Comparison of ENCODE assay signal across 15 mouse cellular contexts in genomic region chr14:20719767-20720166, GRCm38 (mm10).
"Had no signal": no experiment of that assay in that cellular context is flagged by ENCODE, and none has a peak within 500 bp of the region (broad histone marks: within the 10 kb centered on the region; RNA-seq: fewer than 3 reads in every experiment).

No protein-coding gene starts in this region.

- H3K9me3 ChIP-seq: neural tube, embryonic 13.5 days; neural tube, embryonic 15.5 days; stomach, embryonic 15.5 days had no signal

- H3K9ac ChIP-seq: neural tube, embryonic 13.5 days; neural tube, embryonic 15.5 days; stomach, embryonic 15.5 days had no signal

- DNase-seq: retina, postnatal 1 day; right cerebral cortex, adult 18-20 months; right cerebral cortex, postnatal 14 days; right cerebral cortex, postnatal 25 days; right cerebral cortex, postnatal 4 days; spleen, adult 18-20 months; thymus, adult 18-20 months; thymus, adult 2 months; thymus, postnatal 14 days; thymus, postnatal 25 days; thymus, postnatal 4 days had no signal

- H3K27ac ChIP-seq: neural tube, embryonic 13.5 days; neural tube, embryonic 15.5 days; stomach, embryonic 15.5 days; stomach, postnatal 0 days had no signal

- H3K27me3 ChIP-seq: neural tube, embryonic 13.5 days; neural tube, embryonic 15.5 days; stomach, embryonic 15.5 days had no signal

- H3K4me3 ChIP-seq: neural tube, embryonic 13.5 days; neural tube, embryonic 15.5 days; stomach, embryonic 15.5 days had no signal

- H3K4me1 ChIP-seq: neural tube, embryonic 13.5 days; neural tube, embryonic 15.5 days; stomach, embryonic 15.5 days had no signal

- H3K4me2 ChIP-seq: neural tube, embryonic 13.5 days; neural tube, embryonic 15.5 days; stomach, embryonic 15.5 days had no signal
